Mouse (Mus musculus): ENCODE data around the gene Oprm1.

- no peak for TF ChIP-seq CTCF (IDR thresholded peaks at IDR 0.05; ENCODE audit: low read depth, low read length)
- no peak for TF ChIP-seq TAL1 (conservative IDR thresholded peaks at IDR 0.05; ENCODE audit: low read depth, low read length)
Observed at GRCm38 (mm10) chr10:6723765-6724164, 34.5 kb upstream of the Oprm1 start.

Data from G1E (cell line).